Mouse (Mus musculus): ENCODE data around the gene Rfx6.

Gene Rfx6

GRCm38 (mm10) chr10:51677548-51678250 is at the start of gene Rfx6:
Gene Rfx6, plus strand, starts transcription at chr10:51677756.
- no peak for DNase-seq

- DNase-seq: no peak
Measured at GRCm38 (mm10) chr10:51631411-51632136, 46.0 kb upstream of the Rfx6 start, which contains the start of gene Gprc6a. Gene Gprc6a, minus strand, starts transcription at chr10:51631461.

GRCm38 (mm10) chr10:51649506-51650221 is 27.9 kb upstream of the Rfx6 start:
- DNase-seq: no peak

- DNase-seq: no peak
Measured at GRCm38 (mm10) chr10:51657324-51657723, 20.2 kb upstream of the Rfx6 start.

- no peak for DNase-seq
Measured at GRCm38 (mm10) chr10:51669334-51669733, 8.2 kb upstream of the Rfx6 start.

GRCm38 (mm10) chr10:51671583-51671982 is 6.0 kb upstream of the Rfx6 start:
- no peak for DNase-seq

- no peak for DNase-seq
Measured at GRCm38 (mm10) chr10:51672082-51672779, 5.3 kb upstream of the Rfx6 start.

GRCm38 (mm10) chr10:51678251-51678639 is 689 bp downstream of the Rfx6 start:
- DNase-seq: no peak

- DNase-seq: no peak
Measured at GRCm38 (mm10) chr10:51720904-51721303, 43.3 kb downstream of the Rfx6 start.

GRCm38 (mm10) chr10:51761436-51761835 is 83.9 kb downstream of the Rfx6 start:
- no peak for DNase-seq

GRCm38 (mm10) chr10:51763241-51763640 is 85.7 kb downstream of the Rfx6 start:
- no peak for DNase-seq

GRCm38 (mm10) chr10:51768445-51768844 is 90.9 kb downstream of the Rfx6 start:
- DNase-seq: no peak

GRCm38 (mm10) chr10:51769252-51769651 is 91.7 kb downstream of the Rfx6 start:
- DNase-seq: no peak

- DNase-seq: no peak
Measured at GRCm38 (mm10) chr10:51779648-51780047, 102.1 kb downstream of the Rfx6 start.
